Comparison of ENCODE assay signal across 30 mouse cellular contexts in genomic region chr1:132899626-132900025, GRCm38 (mm10). TPM values are rescaled to one million over a fixed set of nuclear protein-coding genes. Genes with fewer than 3 reads are reported as not detected.
DNase-seq lines count a peak whose midpoint lies in the region; ATAC-seq and TF ChIP-seq lines count a peak whose summit lies in the region.
"Had no signal": no experiment of that assay in that cellular context is flagged by ENCODE, and none has a peak within 500 bp of the region (broad histone marks: within the 10 kb centered on the region; RNA-seq: fewer than 3 reads in every experiment).

No protein-coding gene starts in this region.

- H3K36me3 ChIP-seq in forebrain, embryonic 15.5 days: no peaks in the 10 kb centered on the region
- no peaks in the 10 kb centered on the region for H3K36me3 ChIP-seq in forebrain, embryonic 16.5 days (ENCODE audit: control insufficient read depth, insufficient read depth)
- peaks cover 8% of the 10 kb centered on the region; the same call in 1 of the 2 replicates for H3K36me3 ChIP-seq in E14TG2a.4 (ENCODE audit: insufficient read depth, low read length)
- H3K36me3 ChIP-seq in hindbrain, postnatal 0 days (ENCODE audit: insufficient read depth, low read length): no peaks in the 10 kb centered on the region
- H3K36me3 ChIP-seq: embryonic facial prominence, embryonic 12.5 days; heart, embryonic 10.5 days; heart, embryonic 15.5 days; limb, embryonic 12.5 days; liver, embryonic 15.5 days had no signal

- peaks cover 25% of the 10 kb centered on the region for H3K4me1 ChIP-seq in forebrain, embryonic 15.5 days
- H3K4me1 ChIP-seq in forebrain, embryonic 16.5 days (replicated peaks; ENCODE audit: control insufficient read depth, insufficient read depth, low read length): peaks cover 13% of the 10 kb centered on the region
- peaks cover 45% of the 10 kb centered on the region for H3K4me1 ChIP-seq in E14TG2a.4 (replicated peaks; ENCODE audit: low read depth, low read length)
- H3K4me1 ChIP-seq in hindbrain, postnatal 0 days (ENCODE audit: insufficient read depth, low read length): no peaks in the 10 kb centered on the region; the same call in none of the 2 replicates
- H3K4me1 ChIP-seq: embryonic facial prominence, embryonic 12.5 days; liver, embryonic 15.5 days had no signal

- no peak overlapping the region for H3K4me2 ChIP-seq in forebrain, embryonic 15.5 days (replicated peaks)
- no peak overlapping the region for H3K4me2 ChIP-seq in forebrain, embryonic 16.5 days (ENCODE audit: low read length)
- H3K4me2 ChIP-seq in hindbrain, postnatal 0 days (ENCODE audit: low read depth, low read length): no peak overlapping the region
- H3K4me2 ChIP-seq: embryonic facial prominence, embryonic 12.5 days; heart, embryonic 15.5 days; limb, embryonic 12.5 days; liver, embryonic 15.5 days; lung, embryonic 14.5 days; midbrain, embryonic 11.5 days had no signal

- no peak overlapping the region for H3K4me3 ChIP-seq in forebrain, embryonic 15.5 days
- H3K4me3 ChIP-seq in forebrain, embryonic 16.5 days (replicated peaks; ENCODE audit: low read length): no peak overlapping the region
- H3K4me3 ChIP-seq in layer of hippocampus, adult 2 months: no peak overlapping the region
- 0 out of 2 replicates have a peak overlapping the region, but pooled peaks have one; percentile 29 for H3K4me3 ChIP-seq in E14TG2a.4 (replicated peaks; ENCODE audit: low read length)
- no peak overlapping the region for H3K4me3 ChIP-seq in hindbrain, postnatal 0 days (ENCODE audit: low read length)
- H3K4me3 ChIP-seq: embryonic facial prominence, embryonic 12.5 days; heart, embryonic 10.5 days; heart, embryonic 15.5 days; limb, embryonic 12.5 days; liver, embryonic 15.5 days had no signal

- H3K27me3 ChIP-seq in forebrain, embryonic 15.5 days: no peaks in the 10 kb centered on the region
- H3K27me3 ChIP-seq in forebrain, embryonic 16.5 days (replicated peaks; ENCODE audit: control insufficient read depth, insufficient read depth, low read length): no peaks in the 10 kb centered on the region
- peaks cover 13% of the 10 kb centered on the region; the same call in 1 of the 2 replicates for H3K27me3 ChIP-seq in E14TG2a.4 (ENCODE audit: insufficient read depth, low read length)
- H3K27me3 ChIP-seq in hindbrain, postnatal 0 days (ENCODE audit: insufficient read depth, low read length): no peaks in the 10 kb centered on the region
- H3K27me3 ChIP-seq: heart, embryonic 15.5 days; liver, embryonic 15.5 days had no signal

- no peak for TF ChIP-seq CTCF in layer of hippocampus, adult 2 months (conservative IDR thresholded peaks at IDR 0.05)
- no peak for TF ChIP-seq CTCF in E14TG2a.4 (conservative IDR thresholded peaks at IDR 0.05; ENCODE audit: low read length)
- no peak for TF ChIP-seq CTCF in hindbrain, postnatal 0 days (IDR thresholded peaks at IDR 0.05; ENCODE audit: low read depth)

- H3K9ac ChIP-seq in forebrain, embryonic 15.5 days (replicated peaks): no peak overlapping the region
- H3K9ac ChIP-seq in forebrain, embryonic 16.5 days (replicated peaks; ENCODE audit: low read depth, low read length): no peak overlapping the region
- H3K9ac ChIP-seq in hindbrain, postnatal 0 days (replicated peaks; ENCODE audit: low read length): no peak overlapping the region
- H3K9ac ChIP-seq: embryonic facial prominence, embryonic 12.5 days; heart, embryonic 15.5 days; limb, embryonic 12.5 days; liver, embryonic 15.5 days; lung, embryonic 14.5 days had no signal

- 44% methylated on average over 7 of the region's 7 CpGs for WGBS in forebrain, embryonic 15.5 days
- 36% methylated on average over 7 of the region's 7 CpGs for WGBS in forebrain, embryonic 16.5 days
- 48% methylated on average over 7 of the region's 7 CpGs for WGBS in hindbrain, postnatal 0 days

- no peak for DNase-seq in layer of hippocampus, adult 2 months (ENCODE audit: low spot score in 2 of 2)
- DNase-seq in layer of hippocampus, adult 9-11 months: no peak
- DNase-seq in hindbrain, postnatal 0 days (ENCODE audit: low spot score): no peak
- no peak for DNase-seq in adrenal gland, postnatal 25 days
- DNase-seq: adrenal gland, adult 2 months; cerebellum, adult 9-10 months; embryo, embryonic 11 days; gastrocnemius, postnatal 25 days; heart, adult 11 months; heart, postnatal 36 days; kidney, adult 9 months; kidney, postnatal 10 days; lung, embryonic 14.5 days; lung, postnatal 14 days; thymus, adult 2 months; thymus, postnatal 36 days had no signal

- H3K9me3 ChIP-seq in forebrain, embryonic 15.5 days: no peaks in the 10 kb centered on the region
- H3K9me3 ChIP-seq in forebrain, embryonic 16.5 days (ENCODE audit: control insufficient read depth, low read length): no peaks in the 10 kb centered on the region
- no peaks in the 10 kb centered on the region; the same call in 1 of the 2 replicates for H3K9me3 ChIP-seq in E14TG2a.4 (ENCODE audit: low read length)
- H3K9me3 ChIP-seq in hindbrain, postnatal 0 days (ENCODE audit: low read length): no peaks in the 10 kb centered on the region
- H3K9me3 ChIP-seq: embryonic facial prominence, embryonic 12.5 days; heart, embryonic 10.5 days; heart, embryonic 15.5 days; limb, embryonic 12.5 days; liver, embryonic 15.5 days had no signal

- 0 out of 2 replicates have a peak, but pooled peaks have one; percentile 46 for ATAC-seq in forebrain, embryonic 15.5 days (replicated peaks)
- ATAC-seq in forebrain, embryonic 16.5 days: no peak
- no peak for ATAC-seq in hindbrain, postnatal 0 days
- ATAC-seq: activated CD4-positive, CD25-positive, alpha-beta regulatory T cell, adult 4 months; intestine, postnatal 0 days had no signal

- no peak overlapping the region for H3K27ac ChIP-seq in forebrain, embryonic 15.5 days (replicated peaks)
- no peak overlapping the region for H3K27ac ChIP-seq in forebrain, embryonic 16.5 days (ENCODE audit: low read length)
- H3K27ac ChIP-seq in layer of hippocampus, adult 2 months: peak overlapping the region; percentile 79
- H3K27ac ChIP-seq in hindbrain, postnatal 0 days: peak overlapping the region; percentile 8; the same call in 1 of the 2 replicates
- H3K27ac ChIP-seq: embryonic facial prominence, embryonic 12.5 days; heart, embryonic 10.5 days; heart, embryonic 15.5 days; limb, embryonic 12.5 days; liver, embryonic 15.5 days had no signal

RNA-seq across cellular contexts. Expression of gene Lrrn2, which starts 19.6 kb away (rescaled TPM):
- 47.8 and 50.3 TPM in 2 replicates for polyA plus RNA-seq in forebrain, embryonic 15.5 days (2015; fragmentation: Nextera tagmentation; extraction: Ambion mirVana)
- 48.6 and 53.8 TPM in 2 replicates for polyA plus RNA-seq in forebrain, embryonic 16.5 days (2015; fragmentation: Nextera tagmentation; extraction: Ambion mirVana)
- 100 to 1,000 TPM; 218 to 236 TPM for total RNA-seq in layer of hippocampus, adult 2 months (2021)
- total RNA-seq in hindbrain, postnatal 0 days (2014; rRNA removed): 48.3 and 51.0 TPM in 2 replicates
- polyA plus RNA-seq in hindbrain, postnatal 0 days (2015; fragmentation: Nextera tagmentation; extraction: Ambion mirVana): 60.0 and 64.7 TPM in 2 replicates
- 9.4 and 9.7 TPM in 2 replicates for total RNA-seq in adrenal gland, postnatal 25 days (2021)
- total RNA-seq: liver, adult 2 months; megakaryocyte progenitor cell, adult 5-6 weeks; monocyte, adult 5-6 weeks had no signal
- polyA plus RNA-seq: activated CD4-positive, CD25-positive, alpha-beta regulatory T cell, adult 4 months; liver, adult 2 months had no signal

Comparison
In these comparisons a context has a peak if more than half of its experiments do, and no peak if none do; other contexts are left out.
1. H3K27ac ChIP-seq: peak in layer of hippocampus, adult 2 months (single experiment) and hindbrain, postnatal 0 days (single experiment); none in forebrain, embryonic 15.5 days (single experiment) and forebrain, embryonic 16.5 days (single experiment).